Mouse (Mus musculus) spleen, adult 2 months (tissue): ENCODE measurements around the gene Arhgdia. TPM values are rescaled to one million over a fixed set of nuclear protein-coding genes. Genes with fewer than 3 reads are reported as not detected.

ENCODE experiments used
- DNase-seq, 2 experiments: peaks; one replicate each; pipeline versions ENCODE4 v3.0.0 to v3.0.0-alpha.2; 2012 to 2021; ENCODE audit warnings: low spot score in 2 of 2, low read depth in 1 of 2
- H3K27ac ChIP-seq: fragments of 200-500 bp; 2 replicates; pipeline ENCODE4 v1.5.1; 2012; ENCODE audit warnings: low read length, inconsistent platforms; ENCODE audit not compliant: insufficient read depth
- H3K27me3 ChIP-seq: fragments of 200-500 bp; 2 replicates; pipeline ENCODE4 v1.6.1; 2012; ENCODE audit warnings: mild to moderate bottlenecking, moderate library complexity, low read length, inconsistent platforms; ENCODE audit not compliant: control insufficient read depth, insufficient read depth
- H3K36me3 ChIP-seq: fragments of 200-500 bp; 2 replicates; pipeline ENCODE4 v1.6.1; 2012; ENCODE audit warnings: mild to moderate bottlenecking, low read length, inconsistent platforms; ENCODE audit not compliant: control insufficient read depth, insufficient read depth
- H3K4me1 ChIP-seq: fragments of 200-500 bp; 2 replicates; pipeline ENCODE4 v1.6.1; 2011; ENCODE audit warnings: inconsistent platforms; ENCODE audit not compliant: control insufficient read depth, insufficient read depth, insufficient read length
- H3K4me3 ChIP-seq: fragments of 200-500 bp; 2 replicates; pipeline ENCODE4 v1.5.1; 2011; ENCODE audit warnings: mild to moderate bottlenecking, inconsistent platforms; ENCODE audit not compliant: insufficient read depth, insufficient read length; ENCODE audit errors: extremely low read depth
- CTCF ChIP-seq: fragments of 200-500 bp; IDR thresholded peaks from 2 replicates; pipeline ENCODE4 v1.5.1; 2011; ENCODE audit warnings: mild to moderate bottlenecking, inconsistent platforms; ENCODE audit not compliant: insufficient read depth, insufficient read length, insufficient replicate concordance; ENCODE audit errors: extremely low read depth
- POLR2A ChIP-seq: fragments of 200-500 bp; IDR thresholded peaks from 2 replicates; pipeline ENCODE4 v1.6.1; 2011; ENCODE audit warnings: low read depth, low read length, inconsistent platforms
- WGBS: fragments of 180-500 bp; shearing (Covaris S2); methylation state at CpG from one replicate; pipeline ENCODE4 v1.1.7; 2018; 5-methylcytosine and 5-hydroxymethylcytosine counted together
- polyA plus RNA-seq: library from polyadenylated mRNA; depleted of rRNA; stranded (reverse); fragments of >200 nt; gene quantifications from 2 replicates; pipeline ENCODE4 v1.2.3, GENCODE M21; 2012

Arhgdia gene
- polyA plus RNA-seq, 1 experiment: 620 TPM

GRCm38 (mm10) chr11:120574278-120574600, 7.2 kb downstream of the Arhgdia start:
- Histone ChIP-seq H3K36me3 (peaks cover 23% of the 10 kb centered on the region), H3K27me3 (no peaks in the 10 kb centered on the region), H3K4me3 (no peak overlapping the region), H3K27ac (no peak overlapping the region), H3K4me1 (peaks cover 12% of the 10 kb centered on the region; the same call in 1 of the 2 replicates)
- no peak for TF ChIP-seq CTCF
- 49% methylated on average over 5 of the region's 5 CpGs for WGBS
- DNase-seq: no peak

- H3K27me3 ChIP-seq: no peaks in the 10 kb centered on the region
Observed at GRCm38 (mm10) chr11:120573585-120574277, 7.7 kb downstream of the Arhgdia start.

DNA sequence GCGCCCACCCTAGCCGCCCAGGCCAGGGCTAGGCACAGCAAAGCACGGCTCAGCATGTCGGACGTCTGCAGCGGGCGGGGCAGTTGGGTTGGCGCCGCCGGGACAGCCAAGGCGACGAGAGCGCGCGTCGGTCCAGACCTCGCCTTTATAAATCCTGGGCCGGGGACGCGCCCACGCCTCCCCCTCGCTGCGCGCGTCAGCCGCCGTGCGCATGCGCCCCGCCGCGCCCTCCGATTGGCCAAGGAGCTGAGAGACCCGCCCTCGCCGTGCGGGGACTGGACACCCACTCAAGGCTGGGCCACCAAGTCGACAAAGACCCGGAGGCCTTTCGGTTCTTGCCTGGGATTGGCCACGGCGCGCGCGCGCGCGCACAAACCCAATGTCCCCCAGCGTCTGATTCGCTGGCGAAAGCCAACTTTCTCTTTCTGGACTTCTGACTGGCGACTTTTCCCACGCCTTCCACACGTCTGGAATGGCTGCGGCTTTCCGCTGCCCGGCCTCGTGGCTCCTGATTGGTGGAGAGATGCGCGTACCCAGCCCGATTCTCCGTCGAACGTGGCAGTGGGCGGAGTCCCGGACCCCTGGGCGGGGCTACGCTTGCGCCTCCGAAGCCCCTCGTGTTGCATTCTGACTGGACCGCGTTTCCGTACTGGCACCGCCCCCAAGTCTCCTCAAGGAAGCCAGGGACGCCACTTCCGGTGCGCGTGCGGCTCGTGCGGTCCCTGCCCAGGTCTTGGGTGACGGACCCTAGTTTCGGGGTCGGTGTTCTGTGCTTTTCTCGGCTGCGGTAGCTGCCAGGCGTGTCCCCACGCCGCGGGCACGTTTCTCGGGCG, 8.5 kb downstream of the Arhgdia start, which contains the start of gene P4hb:
Gene P4hb (minus strand): TSS at position 502 of the 833 bp plus-strand sequence.
- Histone ChIP-seq H3K4me1 (peaks cover 9% of the 10 kb centered on the region; the same call in 1 of the 2 replicates), H3K27me3 (no peaks in the 10 kb centered on the region), H3K27ac (peak within 1 kb of the TSS; percentile 99), H3K4me3 (peak within 1 kb of the TSS; percentile 75), H3K36me3 (peaks cover 17% of the 10 kb centered on the region)
- peak; percentile 96 for TF ChIP-seq POLR2A
- TF ChIP-seq CTCF: no peak
- WGBS: under 1% methylated on average over 94 of the region's 94 CpGs
- peak; percentile 98 to 99 for DNase-seq

More at GRCm38 (mm10) chr11:120573585-120574277, 7.7 kb downstream of the Arhgdia start:
- DNase-seq: peak in 1 of 2 experiments; percentile 77
- Histone ChIP-seq H3K4me1 (peaks cover 9% of the 10 kb centered on the region; the same call in 1 of the 2 replicates), H3K27ac (peak overlapping the region; percentile 99), H3K4me3 (peak overlapping the region; percentile 74), H3K36me3 (peaks cover 19% of the 10 kb centered on the region)
- TF ChIP-seq POLR2A (no peak), CTCF (no peak)
- under 1% methylated on average over 23 of the region's 23 CpGs for WGBS

- TF ChIP-seq POLR2A (no peak), CTCF (no peak)
- H3K27me3 ChIP-seq: no peaks in the 10 kb centered on the region
- WGBS: under 1% methylated on average over 24 of the region's 24 CpGs
- peaks cover 21% of the 10 kb centered on the region for H3K36me3 ChIP-seq
- H3K27ac ChIP-seq: peak overlapping the region; percentile 70
- no peak for DNase-seq
- peak overlapping the region; percentile 75 for H3K4me3 ChIP-seq
- peaks cover 9% of the 10 kb centered on the region; the same call in 1 of the 2 replicates for H3K4me1 ChIP-seq
Observed at GRCm38 (mm10) chr11:120572417-120572751, 9.0 kb downstream of the Arhgdia start.

DNA sequence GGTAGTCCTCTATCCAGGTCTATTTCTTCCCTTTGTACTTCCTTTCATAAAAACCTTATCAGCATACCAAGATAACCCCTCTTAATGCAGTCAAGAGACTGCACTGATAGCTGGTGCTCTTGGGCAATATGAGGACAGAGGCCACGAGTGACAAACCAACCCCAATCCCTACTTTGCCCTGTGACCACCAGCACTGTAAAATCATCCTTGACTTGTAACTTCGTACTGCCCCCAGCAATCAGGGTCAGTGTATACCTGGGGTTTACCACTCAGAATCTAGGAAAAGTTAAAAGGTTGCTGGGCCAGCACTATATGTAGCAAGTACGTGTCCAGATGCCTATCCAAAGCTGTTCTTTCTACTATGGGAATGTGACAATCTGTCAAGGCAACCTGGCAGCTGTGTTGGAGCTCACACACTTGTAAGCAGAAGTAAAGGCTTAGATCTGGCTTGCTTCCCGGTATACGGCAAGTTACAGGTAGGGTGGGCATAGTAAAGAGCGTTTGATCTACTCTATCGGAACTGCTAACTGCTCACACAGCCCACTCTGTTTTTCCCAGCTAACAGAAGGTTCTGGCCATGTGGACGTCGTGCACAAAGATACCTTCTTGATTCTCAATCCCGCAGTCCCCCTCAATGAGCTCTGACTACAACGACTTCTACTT, 9.5 kb downstream of the Arhgdia start:
- peaks cover 26% of the 10 kb centered on the region for H3K36me3 ChIP-seq
- no peaks in the 10 kb centered on the region for H3K27me3 ChIP-seq
- peaks cover 9% of the 10 kb centered on the region; the same call in 1 of the 2 replicates for H3K4me1 ChIP-seq
- WGBS: 6% methylated on average over 11 of the region's 11 CpGs
- H3K27ac ChIP-seq: peak overlapping the region; percentile 70; the same call in 1 of the 2 replicates
- no peak for TF ChIP-seq CTCF
- TF ChIP-seq POLR2A: no peak
- no peak for DNase-seq
- peak overlapping the region; percentile 75 for H3K4me3 ChIP-seq

DNA sequence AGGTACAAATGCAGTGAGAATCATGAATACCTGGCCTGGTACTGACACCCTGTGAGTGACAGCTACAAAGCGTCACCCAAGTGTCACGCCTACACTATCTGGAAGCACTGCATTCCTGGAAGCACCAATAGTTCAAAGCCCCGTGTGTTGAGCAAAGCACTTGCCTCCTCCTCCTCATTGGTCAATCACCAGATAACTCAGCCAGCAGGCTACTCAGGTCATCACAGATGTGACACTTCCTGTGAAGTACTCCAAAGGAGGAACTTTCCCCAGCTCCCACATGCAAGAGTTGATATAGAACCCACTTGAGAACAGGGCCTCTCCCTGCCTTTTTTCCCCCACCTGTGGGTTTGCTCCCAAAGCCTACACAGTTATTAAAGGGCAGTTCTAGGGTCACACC, 10.3 kb downstream of the Arhgdia start:
- no peak overlapping the region for H3K27ac ChIP-seq
- H3K4me1 ChIP-seq: peaks cover 9% of the 10 kb centered on the region; the same call in 1 of the 2 replicates

More for the DNA sequence above, 10.3 kb downstream of the Arhgdia start:
- H3K36me3 ChIP-seq: peaks cover 29% of the 10 kb centered on the region
- no peaks in the 10 kb centered on the region for H3K27me3 ChIP-seq
- TF ChIP-seq CTCF: no peak
- DNase-seq: no peak
- WGBS: 79% methylated on average over 3 of the region's 3 CpGs
- H3K4me3 ChIP-seq: no peak overlapping the region
